Mouse (Mus musculus) lung, postnatal 0 days (tissue): ENCODE measurements around the gene Rps6kb2.

ENCODE experiments used
- CTCF ChIP-seq: IDR thresholded peaks from 2 replicates; pipeline ENCODE4 v1.5.1; 2016; ENCODE audit warnings: antibody characterized with exemption, mild to moderate bottlenecking
- EP300 ChIP-seq: IDR thresholded peaks from 2 replicates; pipeline ENCODE4 v1.6.1; 2016; ENCODE audit warnings: antibody characterized with exemption, mild to moderate bottlenecking, control low read depth

DNA sequence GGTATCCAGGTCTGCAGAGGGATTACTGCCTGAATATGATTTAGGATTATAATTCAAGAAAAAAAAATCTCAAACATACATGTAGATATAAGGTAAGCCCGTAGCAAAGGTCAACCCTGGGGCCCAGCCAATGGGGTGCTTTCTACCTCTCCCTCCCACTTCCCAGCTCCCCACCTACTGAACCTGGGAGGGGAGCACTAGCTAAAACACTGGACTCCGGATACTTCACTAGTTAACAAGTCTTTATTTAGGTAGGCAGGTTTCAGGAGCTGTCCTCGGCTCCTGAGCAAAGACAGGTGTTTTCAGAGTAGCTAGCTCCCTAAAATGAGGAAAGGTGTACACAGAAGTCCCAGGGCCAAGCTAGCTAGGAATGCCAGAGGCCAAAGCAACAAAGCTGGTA is 946 bp upstream of the Rps6kb2 start:
- TF ChIP-seq CTCF (no peak), EP300 (no peak)
